Mouse (Mus musculus): Measurements from ENCODE around the gene Kctd15. TPM values are rescaled to one million over a fixed set of nuclear protein-coding genes. Genes with fewer than 3 reads are reported as not detected.

Gene Kctd15
- polyA plus RNA-seq, 1 experiment from 2014 or later: 44.6 TPM

DNA sequence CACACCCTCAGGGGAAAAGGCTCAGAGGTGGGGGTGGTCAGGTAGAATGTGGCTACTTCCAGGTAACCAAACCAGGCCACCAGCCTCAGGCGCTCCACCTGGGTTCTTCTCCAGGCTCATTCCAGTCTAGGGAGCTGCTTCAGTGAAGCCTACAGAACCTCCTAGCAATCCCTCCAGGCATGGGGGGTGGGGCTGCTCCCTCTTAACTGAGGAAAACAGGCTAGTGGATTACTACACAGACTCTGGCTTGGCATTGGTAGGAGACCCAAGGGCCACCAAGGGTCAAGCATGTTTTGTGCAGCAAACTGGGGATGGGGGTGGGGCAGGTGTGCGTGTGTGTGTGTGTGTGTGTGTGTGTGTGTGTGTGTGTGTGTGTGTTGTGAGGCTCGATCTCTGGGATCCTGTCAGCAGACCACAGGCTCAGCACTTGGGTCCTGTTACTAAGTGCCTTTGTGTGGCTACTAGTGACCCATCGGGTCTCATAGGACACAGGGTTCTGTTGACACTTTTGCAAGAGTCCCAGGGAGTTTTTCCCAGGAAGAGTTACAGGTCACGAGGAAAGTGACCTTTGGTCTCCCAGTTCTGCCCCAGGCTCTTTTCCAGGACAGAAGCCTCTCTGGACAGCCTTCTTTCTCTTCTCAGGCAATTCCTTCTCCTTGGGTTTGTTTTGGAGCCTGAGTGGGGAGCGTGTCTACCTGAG, 3.0 kb upstream of the Kctd15 start:
- no peak overlapping the region for H3K4me3 ChIP-seq
- no peak overlapping the region for H3K27ac ChIP-seq (replicated peaks)
- peaks cover 4% of the 10 kb centered on the region; the same call in 1 of the 2 replicates for H3K27me3 ChIP-seq (ENCODE audit: low read depth, poor library complexity, severe bottlenecking)
- no peaks in the 10 kb centered on the region for H3K36me3 ChIP-seq
- DNase-seq (ENCODE audit: low spot score): no peak
- H3K9me3 ChIP-seq (replicated peaks): no peaks in the 10 kb centered on the region
- WGBS: 78% methylated on average over 5 of the region's 6 CpGs
- H3K4me1 ChIP-seq: peaks cover 33% of the 10 kb centered on the region

DNA sequence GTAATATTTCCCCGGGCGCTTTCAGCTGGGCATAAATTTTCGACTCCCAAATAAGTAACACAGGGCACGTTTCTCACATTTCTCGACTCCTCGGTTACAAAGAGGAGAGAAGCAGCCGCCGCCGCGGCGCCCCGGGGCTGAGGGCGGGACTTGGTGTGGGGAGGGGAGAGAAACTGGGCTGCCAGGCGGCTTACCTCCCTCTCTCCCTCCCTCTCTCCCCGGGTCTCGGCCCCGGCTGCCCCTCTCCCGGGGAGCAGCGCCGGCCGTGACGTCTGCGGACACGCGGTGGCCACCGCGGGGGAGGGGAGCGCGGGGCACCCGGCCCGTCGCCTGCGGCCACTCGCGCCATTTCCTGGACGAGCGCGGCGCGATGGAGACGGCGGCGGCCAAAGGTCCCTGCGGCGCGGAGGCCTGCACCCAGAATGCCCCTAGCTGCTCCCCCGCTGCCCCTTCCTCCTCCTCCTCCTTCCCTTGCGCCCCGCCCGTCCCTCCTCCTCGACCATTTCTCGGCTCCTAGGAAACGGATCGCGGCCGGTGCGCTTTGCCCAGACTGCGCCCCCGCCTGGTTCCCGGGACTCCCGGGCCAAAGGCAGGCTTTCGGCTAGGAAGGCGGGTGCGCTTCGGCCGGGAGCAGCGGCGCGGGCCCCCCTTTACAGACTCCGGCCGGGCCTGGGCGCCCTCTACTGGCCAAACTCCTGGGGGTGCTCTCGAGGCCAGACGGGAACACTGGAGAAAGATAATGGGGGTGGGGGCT, 1.3 kb downstream of the Kctd15 start:
- WGBS: under 1% methylated on average over 65 of the region's 74 CpGs
- Histone ChIP-seq H3K4me3 (peak overlapping the region; percentile 94), H3K27ac (replicated peaks) (peak overlapping the region; percentile 100), H3K36me3 (peaks cover 15% of the 10 kb centered on the region), H3K27me3 (ENCODE audit: low read depth, poor library complexity, severe bottlenecking) (peaks cover 4% of the 10 kb centered on the region; the same call in 1 of the 2 replicates), H3K4me1 (peaks cover 49% of the 10 kb centered on the region), H3K9me3 (replicated peaks) (no peaks in the 10 kb centered on the region)
- DNase-seq (ENCODE audit: low spot score): peak; percentile 95

DNA sequence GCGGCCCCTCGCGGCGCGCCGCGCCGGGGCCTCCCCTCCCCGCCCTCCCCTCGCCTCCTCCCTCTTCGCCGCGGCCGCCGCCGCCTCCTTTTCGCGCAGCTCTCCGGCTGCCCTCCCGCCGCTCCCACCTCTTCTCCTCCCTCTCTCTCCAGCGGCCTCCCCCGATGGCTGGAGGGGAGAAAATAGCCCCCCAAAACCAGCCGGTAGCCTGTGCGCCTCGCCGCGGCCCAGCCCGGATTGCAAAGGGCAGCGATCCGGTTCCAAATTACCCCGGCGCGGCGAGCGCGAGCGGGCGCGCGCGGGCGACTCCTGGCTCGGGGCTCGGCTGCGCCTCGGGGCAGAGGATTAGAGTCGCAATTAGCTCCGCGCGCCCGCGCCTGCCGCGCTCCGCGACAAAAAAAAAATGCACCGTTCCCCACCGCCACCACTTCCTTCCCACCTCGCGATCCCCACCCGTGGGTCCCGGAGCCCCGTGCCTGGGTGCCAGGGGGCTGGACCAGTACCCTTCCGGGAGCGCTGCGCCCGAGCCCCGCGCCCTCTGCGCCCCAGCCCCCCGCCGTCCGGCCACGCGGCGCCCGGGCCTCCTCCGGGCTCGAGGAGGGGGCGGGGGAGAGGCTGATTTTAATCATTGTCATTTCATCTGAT, 2.0 kb downstream of the Kctd15 start:
- peak overlapping the region; percentile 100 for H3K27ac ChIP-seq (replicated peaks)
- peaks cover 22% of the 10 kb centered on the region for H3K36me3 ChIP-seq
- peaks cover 4% of the 10 kb centered on the region; the same call in 1 of the 2 replicates for H3K27me3 ChIP-seq (ENCODE audit: low read depth, poor library complexity, severe bottlenecking)
- 0% methylated on average over 65 of the region's 81 CpGs for WGBS
- peak overlapping the region; percentile 94 for H3K4me3 ChIP-seq
- H3K9me3 ChIP-seq (replicated peaks): no peaks in the 10 kb centered on the region
- no peak for DNase-seq (ENCODE audit: low spot score)
- H3K4me1 ChIP-seq: peaks cover 44% of the 10 kb centered on the region

DNA sequence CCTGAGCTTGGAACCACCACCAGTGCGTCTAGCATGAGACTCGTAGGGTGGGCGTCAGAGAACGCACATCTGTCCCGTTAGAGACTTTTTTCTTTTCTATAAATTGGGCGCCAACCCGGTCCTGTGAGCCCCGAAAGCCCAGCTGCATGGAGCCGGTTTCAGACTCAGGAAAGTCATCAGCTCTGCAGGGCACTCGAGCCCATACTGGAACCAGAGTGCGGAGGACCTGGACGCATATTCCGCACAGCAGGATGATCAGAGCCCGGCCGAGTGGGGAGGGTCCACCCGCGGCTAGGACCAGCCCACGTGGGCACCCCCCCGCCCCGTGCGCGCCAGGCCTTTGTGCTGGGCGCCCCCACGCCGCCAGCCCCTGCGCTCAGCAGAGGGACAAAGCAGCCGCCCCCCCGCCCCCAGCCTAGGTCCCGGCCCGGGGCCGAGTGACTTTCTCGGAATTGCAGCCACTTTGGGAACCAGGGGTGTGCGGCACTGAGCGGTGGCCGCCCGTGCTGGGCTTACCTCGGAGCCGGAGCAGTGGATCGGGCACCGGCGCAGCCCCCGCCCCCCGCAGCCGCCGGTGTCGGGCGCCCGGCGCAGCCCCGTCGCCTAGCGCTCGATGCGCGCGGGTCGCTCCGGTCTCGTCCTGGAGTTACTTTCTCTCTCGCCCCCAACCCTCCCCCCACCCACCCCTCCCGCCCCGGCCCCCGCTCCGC, 2.6 kb downstream of the Kctd15 start:
- Histone ChIP-seq H3K9me3 (replicated peaks) (no peaks in the 10 kb centered on the region), H3K4me1 (peaks cover 38% of the 10 kb centered on the region), H3K4me3 (peak overlapping the region; percentile 94), H3K27ac (replicated peaks) (peak overlapping the region; percentile 100), H3K36me3 (peaks cover 29% of the 10 kb centered on the region), H3K27me3 (ENCODE audit: low read depth, poor library complexity, severe bottlenecking) (peaks cover 4% of the 10 kb centered on the region; the same call in 1 of the 2 replicates)
- peak; percentile 80 for DNase-seq (ENCODE audit: low spot score)
- under 1% methylated on average over 55 of the region's 64 CpGs for WGBS

DNA sequence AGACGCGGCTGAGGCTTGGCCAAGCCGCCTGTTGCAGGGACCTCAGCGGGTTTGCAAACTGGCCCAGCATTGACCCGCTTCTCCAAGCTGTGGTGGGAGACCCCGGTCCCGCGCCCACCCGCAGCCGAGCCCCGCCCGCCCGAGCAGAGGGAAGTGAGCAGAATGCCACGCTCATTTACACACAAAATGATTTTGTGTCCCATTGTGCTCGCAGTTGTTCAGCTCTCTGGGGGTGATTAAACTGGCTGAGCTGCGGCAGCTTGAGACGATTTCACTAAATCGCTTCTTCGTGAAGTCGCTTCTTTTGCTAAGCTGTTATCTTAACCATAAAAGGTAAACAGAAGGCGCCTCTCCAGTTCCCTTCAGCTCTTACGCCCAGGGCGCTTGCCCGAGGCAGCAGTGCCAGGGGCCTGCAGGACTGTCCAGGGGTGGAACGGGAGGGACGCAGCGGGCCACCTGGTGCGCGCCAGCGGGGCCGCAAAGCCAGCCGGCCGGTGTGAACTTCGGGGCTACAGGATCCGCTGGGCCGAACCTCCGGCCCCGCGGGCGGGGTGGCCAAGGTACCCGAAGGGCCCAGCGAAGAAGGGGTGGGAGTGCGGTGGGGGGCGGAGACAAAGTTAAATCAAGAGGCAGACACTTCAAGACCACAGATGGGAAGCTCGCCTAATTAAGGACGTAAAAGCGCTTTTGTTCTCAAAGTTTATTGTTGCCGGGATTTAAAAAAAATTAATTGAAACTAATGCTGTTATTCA, 3.6 kb downstream of the Kctd15 start:
- Histone ChIP-seq H3K27ac (replicated peaks) (peak overlapping the region; percentile 100), H3K27me3 (ENCODE audit: low read depth, poor library complexity, severe bottlenecking) (peaks cover 4% of the 10 kb centered on the region; the same call in 1 of the 2 replicates), H3K4me3 (peak overlapping the region; percentile 94), H3K36me3 (peaks cover 39% of the 10 kb centered on the region), H3K4me1 (peaks cover 38% of the 10 kb centered on the region), H3K9me3 (replicated peaks) (no peaks in the 10 kb centered on the region; the same call in 1 of the 2 replicates)
- under 1% methylated on average over 48 of the region's 48 CpGs for WGBS
- DNase-seq (ENCODE audit: low spot score): peak; percentile 62

DNA sequence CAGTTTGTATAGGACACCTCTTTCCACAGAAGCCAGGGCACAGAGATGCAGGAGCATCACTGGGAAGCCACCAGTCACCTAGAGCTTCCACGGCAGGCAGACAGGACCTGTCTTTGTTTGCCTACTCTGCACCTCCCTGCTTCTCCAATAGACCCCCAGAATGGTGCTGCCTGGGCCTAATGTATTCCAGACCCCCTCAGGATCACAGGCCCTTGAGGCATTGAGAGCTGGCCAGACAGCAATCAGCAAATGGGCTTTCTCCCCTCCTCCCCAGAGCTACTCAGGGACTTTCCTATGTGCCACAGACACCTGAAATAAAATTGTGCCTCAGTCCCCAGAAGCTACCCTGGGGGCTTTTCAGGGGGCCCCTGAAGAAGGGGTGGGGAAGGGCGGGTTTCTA, 5.2 kb downstream of the Kctd15 start:
- no peaks in the 10 kb centered on the region; the same call in 1 of the 2 replicates for H3K9me3 ChIP-seq (replicated peaks)
- peak overlapping the region; percentile 49; the same call in 1 of the 2 replicates for H3K27ac ChIP-seq (replicated peaks)
- H3K36me3 ChIP-seq: peaks cover 54% of the 10 kb centered on the region
- peaks cover 36% of the 10 kb centered on the region for H3K4me1 ChIP-seq
- peak overlapping the region; percentile 94 for H3K4me3 ChIP-seq
- 64% methylated on average over 2 of the region's 2 CpGs for WGBS
- H3K27me3 ChIP-seq (ENCODE audit: low read depth, poor library complexity, severe bottlenecking): peaks cover 4% of the 10 kb centered on the region; the same call in 1 of the 2 replicates
- no peak for DNase-seq (ENCODE audit: low spot score)

DNA sequence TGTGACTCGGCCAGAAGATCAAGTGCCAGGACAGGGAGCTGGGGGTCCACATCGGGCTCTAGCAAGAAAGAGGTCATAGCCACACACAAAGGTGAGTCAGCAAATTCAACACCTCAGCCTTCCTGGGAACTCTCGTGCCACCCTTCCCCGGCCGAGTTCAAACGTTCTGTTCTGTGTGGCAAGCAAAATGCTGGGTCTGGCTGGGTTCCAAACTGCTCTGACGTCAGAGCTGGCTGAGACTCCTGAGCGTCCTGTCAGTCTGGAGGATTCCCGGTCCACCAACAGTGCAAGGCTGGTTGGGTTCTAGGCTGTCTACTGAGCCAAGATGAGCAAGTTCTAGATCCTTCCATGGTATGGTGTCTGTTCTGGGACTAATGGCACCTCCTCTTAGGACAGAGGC, 9.5 kb downstream of the Kctd15 start:
- no peak for DNase-seq (ENCODE audit: low spot score)
- Histone ChIP-seq H3K9me3 (replicated peaks) (no peaks in the 10 kb centered on the region; the same call in 1 of the 2 replicates), H3K27me3 (ENCODE audit: low read depth, poor library complexity, severe bottlenecking) (no peaks in the 10 kb centered on the region), H3K4me1 (peaks cover 15% of the 10 kb centered on the region), H3K27ac (replicated peaks) (no peak overlapping the region), H3K4me3 (no peak overlapping the region), H3K36me3 (peaks cover 97% of the 10 kb centered on the region)
- WGBS: 91% methylated on average over 9 of the region's 9 CpGs

DNA sequence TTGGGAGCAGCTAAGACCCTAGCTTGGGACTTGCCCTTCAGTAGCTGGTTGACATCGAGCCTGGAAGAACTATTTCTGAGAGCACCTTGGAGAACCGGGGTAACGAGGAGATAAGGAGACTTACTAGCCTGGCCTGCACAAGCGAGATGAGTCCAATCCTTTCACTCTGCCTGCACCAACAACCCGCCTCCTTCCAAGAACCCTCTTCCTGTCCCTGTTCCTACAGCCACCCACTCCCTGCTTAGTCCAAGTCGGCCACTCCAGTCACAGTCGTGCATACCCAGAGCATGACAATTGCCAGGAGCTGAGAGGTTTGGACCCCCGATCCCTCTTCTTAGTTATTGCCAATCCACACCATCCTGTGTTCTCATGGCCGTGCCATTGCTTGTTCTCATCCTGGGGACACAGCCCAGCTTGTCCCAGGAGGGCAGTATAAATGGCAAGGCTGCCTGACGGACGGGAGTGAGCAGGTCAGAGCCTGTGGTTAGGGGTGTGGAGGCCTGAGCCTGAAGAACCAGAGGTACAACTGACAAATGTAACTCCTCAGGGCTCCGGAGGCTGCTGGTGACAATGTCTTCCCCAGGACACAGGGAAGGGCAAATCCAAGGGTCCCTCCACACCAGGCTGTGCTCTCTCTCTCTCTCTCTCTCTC, 10.3 kb downstream of the Kctd15 start:
- no peaks in the 10 kb centered on the region; the same call in 1 of the 2 replicates for H3K9me3 ChIP-seq (replicated peaks)
- DNase-seq (ENCODE audit: low spot score): no peak
- 94% methylated on average over 12 of the region's 12 CpGs for WGBS
- no peaks in the 10 kb centered on the region for H3K27me3 ChIP-seq (ENCODE audit: low read depth, poor library complexity, severe bottlenecking)
- no peak overlapping the region for H3K27ac ChIP-seq (replicated peaks)
- H3K4me3 ChIP-seq: no peak overlapping the region
- peaks cover 100% of the 10 kb centered on the region for H3K36me3 ChIP-seq
- peaks cover 8% of the 10 kb centered on the region for H3K4me1 ChIP-seq

DNA sequence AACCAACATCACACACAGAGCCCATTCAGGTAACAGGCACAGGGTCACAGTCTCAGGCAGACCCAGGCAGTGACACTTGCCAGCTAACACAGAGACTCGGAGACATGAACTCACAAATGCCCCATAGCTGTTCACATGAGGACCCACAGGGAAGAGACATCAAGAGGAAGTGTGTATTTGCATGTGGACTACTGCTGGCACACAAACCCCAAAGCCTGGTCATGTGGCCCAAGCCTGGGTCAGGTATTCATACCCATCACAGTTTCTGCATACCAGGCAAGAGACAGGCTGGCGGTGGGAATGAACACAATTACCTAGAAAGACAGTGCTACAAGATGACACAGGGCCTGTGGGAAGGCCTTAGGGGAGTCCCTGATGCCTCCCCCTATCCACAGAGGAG, 10.9 kb downstream of the Kctd15 start:
- peaks cover 100% of the 10 kb centered on the region for H3K36me3 ChIP-seq
- 96% methylated on average over 2 of the region's 2 CpGs for WGBS
- no peak for DNase-seq (ENCODE audit: low spot score)

DNA sequence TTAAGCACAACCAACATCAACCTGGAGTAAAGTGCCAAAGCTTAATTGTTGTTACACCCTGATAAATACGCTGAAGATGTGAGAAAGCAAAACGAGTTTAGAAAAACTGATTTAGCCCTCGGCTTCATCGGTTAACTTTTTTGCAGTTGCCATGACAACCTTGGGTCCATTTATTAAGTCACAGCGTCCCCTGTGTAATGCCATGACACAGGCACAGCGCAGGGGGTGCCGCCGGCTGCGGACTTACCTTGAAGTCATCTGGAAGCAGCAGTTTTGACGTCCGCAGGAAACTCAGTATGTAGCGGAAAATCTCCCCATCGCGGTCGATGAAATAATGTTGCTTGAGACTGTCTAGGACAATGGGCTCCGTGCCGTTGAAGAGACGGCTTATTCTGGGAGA, 11.9 kb downstream of the Kctd15 start:
- no peak overlapping the region for H3K27ac ChIP-seq (replicated peaks)
- no peak for DNase-seq (ENCODE audit: low spot score)
- WGBS: 89% methylated on average over 18 of the region's 18 CpGs
- H3K36me3 ChIP-seq: peaks cover 100% of the 10 kb centered on the region
- H3K9me3 ChIP-seq (replicated peaks): no peaks in the 10 kb centered on the region; the same call in 1 of the 2 replicates
- H3K4me1 ChIP-seq: no peaks in the 10 kb centered on the region; the same call in 1 of the 2 replicates
- no peak overlapping the region for H3K4me3 ChIP-seq
- H3K27me3 ChIP-seq (ENCODE audit: low read depth, poor library complexity, severe bottlenecking): no peaks in the 10 kb centered on the region

More for the DNA sequence above, 10.9 kb downstream of the Kctd15 start:
- Histone ChIP-seq H3K4me1 (peaks cover 1% of the 10 kb centered on the region; the same call in 1 of the 2 replicates), H3K27ac (replicated peaks) (no peak overlapping the region), H3K27me3 (ENCODE audit: low read depth, poor library complexity, severe bottlenecking) (no peaks in the 10 kb centered on the region), H3K9me3 (replicated peaks) (no peaks in the 10 kb centered on the region; the same call in 1 of the 2 replicates), H3K4me3 (no peak overlapping the region)

DNA sequence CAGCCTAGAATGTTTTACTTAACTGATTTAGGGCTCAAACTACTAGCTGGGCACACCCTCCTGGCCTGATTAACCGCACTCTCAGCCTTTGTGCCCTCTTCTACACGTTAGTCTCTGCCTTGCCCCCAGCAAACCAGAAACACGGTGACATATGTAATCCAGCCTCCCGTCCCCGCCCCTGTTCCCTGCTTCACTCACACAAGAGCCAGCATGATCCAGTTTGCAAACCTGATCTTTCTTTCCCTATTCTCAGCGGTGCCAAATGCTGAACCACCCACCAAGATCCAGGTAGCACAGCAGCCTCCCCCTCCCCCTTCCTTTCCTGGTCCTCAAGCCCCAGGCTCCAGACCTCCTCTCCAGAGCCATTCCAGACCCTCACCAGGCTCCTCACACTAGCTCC, 13.2 kb downstream of the Kctd15 start:
- WGBS: 92% methylated on average over 6 of the region's 6 CpGs
- Histone ChIP-seq H3K4me1 (no peaks in the 10 kb centered on the region; the same call in 1 of the 2 replicates), H3K27ac (replicated peaks) (no peak overlapping the region), H3K27me3 (ENCODE audit: low read depth, poor library complexity, severe bottlenecking) (no peaks in the 10 kb centered on the region), H3K36me3 (peaks cover 100% of the 10 kb centered on the region), H3K9me3 (replicated peaks) (no peaks in the 10 kb centered on the region; the same call in 1 of the 2 replicates), H3K4me3 (no peak overlapping the region)
- DNase-seq (ENCODE audit: low spot score): no peak

Measured in midbrain, embryonic 10.5 days (tissue).